Comparison of ENCODE assay signal across 8 mouse cellular contexts in genomic region chr4:47091493-47092386, GRCm38 (mm10). TPM values are rescaled to one million over a fixed set of nuclear protein-coding genes. Genes with fewer than 3 reads are reported as not detected.
DNase-seq lines count a peak whose midpoint lies in the region; ATAC-seq and TF ChIP-seq lines count a peak whose summit lies in the region.

Galnt12 (plus strand) TSS chr4:47091909.

- H3K4me2 ChIP-seq in embryonic facial prominence, embryonic 11.5 days (ENCODE audit: low read depth, low read length): peak within 1 kb of the TSS; percentile 100
- peak within 1 kb of the TSS; percentile 100 for H3K4me2 ChIP-seq in hindbrain, embryonic 12.5 days (replicated peaks)
- H3K4me2 ChIP-seq in limb, embryonic 14.5 days (replicated peaks; ENCODE audit: low read depth, low read length, severe bottlenecking): peak within 1 kb of the TSS; percentile 99

- H3K36me3 ChIP-seq in E14TG2a.4 (ENCODE audit: insufficient read depth, low read length): no peaks in the 10 kb centered on the region
- no peaks in the 10 kb centered on the region for H3K36me3 ChIP-seq in embryonic facial prominence, embryonic 11.5 days (replicated peaks; ENCODE audit: control insufficient read depth, insufficient read depth, low read depth, low read length)
- no peaks in the 10 kb centered on the region for H3K36me3 ChIP-seq in hindbrain, embryonic 12.5 days
- no peaks in the 10 kb centered on the region for H3K36me3 ChIP-seq in limb, embryonic 14.5 days (ENCODE audit: control insufficient read depth, insufficient read depth, low read length)
- H3K36me3 ChIP-seq in thymus, adult 2 months (ENCODE audit: control insufficient read depth, insufficient read depth, low read length): no peaks in the 10 kb centered on the region

- H3K9ac ChIP-seq in embryonic facial prominence, embryonic 11.5 days (replicated peaks; ENCODE audit: low read length): peak within 1 kb of the TSS; percentile 65
- H3K9ac ChIP-seq in hindbrain, embryonic 12.5 days: peak within 1 kb of the TSS; percentile 76
- H3K9ac ChIP-seq in limb, embryonic 14.5 days (ENCODE audit: low read depth, low read length, severe bottlenecking): peak within 1 kb of the TSS; percentile 65

- 2% methylated on average over 74 of the region's 74 CpGs for WGBS in cerebellum, adult 2 months
- WGBS in embryonic facial prominence, embryonic 11.5 days: under 1% methylated on average over 67 of the region's 74 CpGs
- WGBS in hindbrain, embryonic 12.5 days: 1% methylated on average over 72 of the region's 74 CpGs
- 3% methylated on average over 52 of the region's 74 CpGs for WGBS in limb, embryonic 14.5 days
- under 1% methylated on average over 73 of the region's 74 CpGs for WGBS in thymus, adult 2 months

- H3K4me3 ChIP-seq in cerebellum, adult 2 months (replicated peaks; ENCODE audit: insufficient read depth, low read depth, low read length): peak within 1 kb of the TSS; percentile 59
- H3K4me3 ChIP-seq in E14TG2a.4 (replicated peaks; ENCODE audit: low read length): peak within 1 kb of the TSS; percentile 84
- peak within 1 kb of the TSS; percentile 74 for H3K4me3 ChIP-seq in embryonic facial prominence, embryonic 11.5 days (ENCODE audit: low read depth, low read length)
- peak within 1 kb of the TSS; percentile 73 for H3K4me3 ChIP-seq in hindbrain, embryonic 12.5 days
- H3K4me3 ChIP-seq in limb, embryonic 14.5 days (replicated peaks; ENCODE audit: low read length): peak within 1 kb of the TSS; percentile 64
- peak within 1 kb of the TSS; percentile 77 for H3K4me3 ChIP-seq in thymus, adult 2 months (ENCODE audit: control insufficient read depth, insufficient read depth, low read length)

- peak; percentile 69 for ATAC-seq in embryonic facial prominence, embryonic 11.5 days (replicated peaks; ENCODE audit: insufficient number of reproducible peaks, low FRiP score, low TSS enrichment, low read depth)
- peak; percentile 76 for ATAC-seq in hindbrain, embryonic 12.5 days (ENCODE audit: low FRiP score)
- peak; percentile 62 for ATAC-seq in limb, embryonic 14.5 days (ENCODE audit: low FRiP score, low read depth)

- no peak for TF ChIP-seq POLR2A in cerebellum, adult 2 months (IDR thresholded peaks at IDR 0.05; ENCODE audit: borderline replicate concordance, insufficient read depth, low read length)
- no peak for TF ChIP-seq POLR2A in limb, embryonic 14.5 days (IDR thresholded peaks at IDR 0.05; ENCODE audit: borderline replicate concordance, extremely low read depth, insufficient read depth, insufficient read length)
- TF ChIP-seq POLR2A in thymus, adult 2 months (IDR thresholded peaks at IDR 0.05; ENCODE audit: control insufficient read depth, extremely low read depth, insufficient read depth, low read length, poor library complexity): peak; percentile 77

- DNase-seq in cerebellum, adult 2 months: peak; percentile 11 to 19
- no peak for DNase-seq in cerebellum, adult 9-10 months
- DNase-seq in embryonic facial prominence, embryonic 11.5 days (ENCODE audit: low spot score): peak; percentile 53
- peak; percentile 11 for DNase-seq in limb, embryonic 14.5 days (ENCODE audit: low spot score)
- peak; percentile 64 for DNase-seq in neural tube, embryonic 10.5 days (ENCODE audit: extremely low spot score, low spot score)
- peak; percentile 63 for DNase-seq in thymus, adult 2 months

- no peak within 1 kb of the TSS for H3K27ac ChIP-seq in cerebellum, adult 2 months (ENCODE audit: insufficient read depth, low read length)
- no peak within 1 kb of the TSS for H3K27ac ChIP-seq in embryonic facial prominence, embryonic 11.5 days (replicated peaks; ENCODE audit: low read depth, low read length)
- no peak within 1 kb of the TSS for H3K27ac ChIP-seq in hindbrain, embryonic 12.5 days
- H3K27ac ChIP-seq in limb, embryonic 14.5 days (replicated peaks; ENCODE audit: low read depth, low read length): no peak within 1 kb of the TSS
- no peak within 1 kb of the TSS for H3K27ac ChIP-seq in thymus, adult 2 months (ENCODE audit: control insufficient read depth, insufficient read depth, low read length)

- peaks cover 5% of the 10 kb centered on the region; the same call in 1 of the 2 replicates for H3K9me3 ChIP-seq in E14TG2a.4 (ENCODE audit: low read length)
- H3K9me3 ChIP-seq in embryonic facial prominence, embryonic 11.5 days (replicated peaks; ENCODE audit: control insufficient read depth, low read length): no peaks in the 10 kb centered on the region
- H3K9me3 ChIP-seq in hindbrain, embryonic 12.5 days (replicated peaks): no peaks in the 10 kb centered on the region
- H3K9me3 ChIP-seq in limb, embryonic 14.5 days (ENCODE audit: control insufficient read depth, low read length): no peaks in the 10 kb centered on the region

- TF ChIP-seq CTCF in cerebellum, adult 2 months (IDR thresholded peaks at IDR 0.05; ENCODE audit: borderline replicate concordance, insufficient read depth, low read depth, low read length): no peak
- TF ChIP-seq CTCF in E14TG2a.4 (conservative IDR thresholded peaks at IDR 0.05; ENCODE audit: low read length): no peak
- no peak for TF ChIP-seq CTCF in thymus, adult 2 months (IDR thresholded peaks at IDR 0.05; ENCODE audit: borderline replicate concordance, control insufficient read depth, extremely low read depth, insufficient read depth, low read length, poor library complexity)

- no peaks in the 10 kb centered on the region; the same call in 1 of the 2 replicates for H3K27me3 ChIP-seq in cerebellum, adult 2 months (ENCODE audit: control insufficient read depth, insufficient read depth, low read length)
- H3K27me3 ChIP-seq in E14TG2a.4 (ENCODE audit: insufficient read depth, low read length): peaks cover 62% of the 10 kb centered on the region
- peaks cover 16% of the 10 kb centered on the region for H3K27me3 ChIP-seq in embryonic facial prominence, embryonic 11.5 days (ENCODE audit: control insufficient read depth, insufficient read depth, low read length)
- peaks cover 54% of the 10 kb centered on the region for H3K27me3 ChIP-seq in hindbrain, embryonic 12.5 days
- peaks cover 29% of the 10 kb centered on the region; the same call in 1 of the 2 replicates for H3K27me3 ChIP-seq in limb, embryonic 14.5 days (ENCODE audit: control insufficient read depth, insufficient read depth, low read length)
- no peaks in the 10 kb centered on the region for H3K27me3 ChIP-seq in thymus, adult 2 months (ENCODE audit: control insufficient read depth, insufficient read depth, low read length)

- H3K4me1 ChIP-seq in cerebellum, adult 2 months (ENCODE audit: control insufficient read depth, insufficient read depth, low read length): no peaks in the 10 kb centered on the region; the same call in 1 of the 2 replicates
- H3K4me1 ChIP-seq in E14TG2a.4 (replicated peaks; ENCODE audit: low read depth, low read length): peaks cover 22% of the 10 kb centered on the region
- H3K4me1 ChIP-seq in embryonic facial prominence, embryonic 11.5 days (ENCODE audit: control insufficient read depth, insufficient read depth, low read length): peaks cover 4% of the 10 kb centered on the region; the same call in 1 of the 2 replicates
- peaks cover 21% of the 10 kb centered on the region for H3K4me1 ChIP-seq in hindbrain, embryonic 12.5 days
- peaks cover 5% of the 10 kb centered on the region for H3K4me1 ChIP-seq in limb, embryonic 14.5 days (ENCODE audit: control insufficient read depth, insufficient read depth, low read length)
- H3K4me1 ChIP-seq in thymus, adult 2 months (replicated peaks; ENCODE audit: control insufficient read depth, insufficient read depth, low read length): peaks cover 14% of the 10 kb centered on the region

RNA-seq across cellular contexts. Expression of gene Galnt12, which starts in this region (rescaled TPM):
- 1.3 TPM in 2 replicates for polyA plus RNA-seq in cerebellum, adult 2 months (2012; rRNA removed)
- 2.3 and 3.6 TPM in 2 replicates for polyA plus RNA-seq in embryonic facial prominence, embryonic 11.5 days (2014; fragmentation: Nextera tagmentation; extraction: Ambion mirVana)
- 2.3 and 3.4 TPM in 2 replicates for polyA plus RNA-seq in hindbrain, embryonic 12.5 days (2016; fragmentation: Nextera tagmentation; extraction: Ambion mirVana)
- 4.2 and 4.7 TPM in 2 replicates for polyA plus RNA-seq in limb, embryonic 14.5 days (2012; rRNA removed)
- polyA plus RNA-seq in limb, embryonic 14.5 days (2014; fragmentation: Nextera tagmentation; extraction: Ambion mirVana): 5.4 and 5.9 TPM in 2 replicates
- 34.9 and 39.6 TPM in 2 replicates for polyA plus RNA-seq in thymus, adult 2 months (2012; rRNA removed)
